Mouse (Mus musculus): ENCODE measurements around the gene Tmem150b.

- TF ChIP-seq POLR2A (IDR thresholded peaks at IDR 0.05; ENCODE audit: insufficient read depth, low read depth, low read length) (no peak), CTCF (IDR thresholded peaks at IDR 0.05; ENCODE audit: insufficient read depth, low read depth, low read length) (no peak)
Measured at GRCm38 (mm10) chr7:4732968-4733392, 7.9 kb upstream of the Tmem150b start.

All from olfactory bulb, adult 2 months (tissue).